Mouse (Mus musculus) heart, embryonic 12.5 days (tissue): ENCODE data around the gene Tenm4. TPM values are rescaled to one million over a fixed set of nuclear protein-coding genes. Genes with fewer than 3 reads are reported as not detected.

Experiments used
- ATAC-seq: fragments of 200-750 bp; cut with Nextera tagmentation; 2 replicates; pipeline ENCODE4 v1.8.0; 2017; ENCODE audit warnings: moderate TSS enrichment, moderate library complexity; ENCODE audit not compliant: insufficient number of reproducible peaks, low FRiP score
- H3K27ac ChIP-seq: fragments of 300-500 bp; sonication (generic); 2 replicates; pipeline ENCODE4 v1.5.1; 2016; ENCODE audit warnings: mild to moderate bottlenecking, moderate library complexity; ENCODE audit not compliant: poor library complexity, severe bottlenecking
- H3K27me3 ChIP-seq: fragments of 300-500 bp; sonication (generic); replicated peaks from 2 replicates; pipeline ENCODE4 v1.6.1; 2016; ENCODE audit warnings: mild to moderate bottlenecking, moderate library complexity
- H3K36me3 ChIP-seq: fragments of 300-500 bp; sonication (generic); 2 replicates; pipeline ENCODE4 v1.6.1; 2016; ENCODE audit warnings: mild to moderate bottlenecking, moderate library complexity
- H3K4me1 ChIP-seq: fragments of 300-500 bp; sonication (generic); replicated peaks from 2 replicates; pipeline ENCODE4 v1.6.1; 2016; ENCODE audit warnings: mild to moderate bottlenecking
- H3K4me2 ChIP-seq: fragments of 300-500 bp; sonication (generic); 2 replicates; pipeline ENCODE4 v1.6.1; 2016; ENCODE audit warnings: mild to moderate bottlenecking, moderate library complexity
- H3K4me3 ChIP-seq: fragments of 300-500 bp; sonication (generic); 2 replicates; pipeline ENCODE4 v1.5.1; 2016; ENCODE audit warnings: mild to moderate bottlenecking
- H3K9ac ChIP-seq: fragments of 300-500 bp; sonication (generic); 2 replicates; pipeline ENCODE4 v1.6.1; 2016; ENCODE audit warnings: mild to moderate bottlenecking, moderate library complexity
- H3K9me3 ChIP-seq: fragments of 300-500 bp; sonication (generic); replicated peaks from 2 replicates; pipeline ENCODE4 v1.6.1; 2016; ENCODE audit warnings: mild to moderate bottlenecking, moderate library complexity
- WGBS: fragments of 180-500 bp; shearing (Covaris S2); methylation state at CpG from one replicate; pipeline ENCODE4 v1.1.7; 2016; 5-methylcytosine and 5-hydroxymethylcytosine counted together
- polyA plus RNA-seq: library from polyadenylated mRNA; unstranded; fragments of >200 nt; fragmentation: Nextera tagmentation; extraction: Ambion mirVana; gene quantifications from 2 replicates; pipeline ENCODE4 v1.2.1, GENCODE M21; 2016

Tenm4 gene
- polyA plus RNA-seq, 1 experiment from 2014 or later: 10.2 TPM

GRCm38 (mm10) chr7:96479139-96479538, 308.1 kb downstream of the Tenm4 start:
- Histone ChIP-seq H3K36me3 (no peaks in the 10 kb centered on the region), H3K9me3 (0 out of 2 replicates have a peak, but pooled peaks cover 5% of the 10 kb centered on the region), H3K4me2 (no peak overlapping the region), H3K4me3 (no peak overlapping the region), H3K27ac (no peak overlapping the region), H3K9ac (no peak overlapping the region), H3K4me1 (no peaks in the 10 kb centered on the region), H3K27me3 (0 out of 2 replicates have a peak, but pooled peaks cover 5% of the 10 kb centered on the region)
- ATAC-seq: no peak
- 71% methylated on average over 6 of the region's 6 CpGs for WGBS

- H3K4me3 ChIP-seq: no peak overlapping the region
- 0 out of 2 replicates have a peak, but pooled peaks cover 5% of the 10 kb centered on the region for H3K9me3 ChIP-seq
- 0 out of 2 replicates have a peak, but pooled peaks cover 7% of the 10 kb centered on the region for H3K27me3 ChIP-seq
- H3K9ac ChIP-seq: no peak overlapping the region
- no peak overlapping the region for H3K4me2 ChIP-seq
- WGBS: 81% methylated on average over 9 of the region's 9 CpGs
- H3K27ac ChIP-seq: no peak overlapping the region
- H3K4me1 ChIP-seq: no peaks in the 10 kb centered on the region
- no peak for ATAC-seq
- no peaks in the 10 kb centered on the region for H3K36me3 ChIP-seq
Observed at GRCm38 (mm10) chr7:96480351-96480983, 309.4 kb downstream of the Tenm4 start.

GRCm38 (mm10) chr7:96482953-96483352, 311.9 kb downstream of the Tenm4 start:
- Histone ChIP-seq H3K4me3 (no peak overlapping the region), H3K36me3 (no peaks in the 10 kb centered on the region), H3K27me3 (0 out of 2 replicates have a peak, but pooled peaks cover 2% of the 10 kb centered on the region), H3K4me2 (no peak overlapping the region), H3K9ac (no peak overlapping the region), H3K27ac (no peak overlapping the region), H3K4me1 (no peaks in the 10 kb centered on the region), H3K9me3 (no peaks in the 10 kb centered on the region)
- no peak for ATAC-seq
- 60% methylated on average over 8 of the region's 8 CpGs for WGBS

GRCm38 (mm10) chr7:96484006-96484581, 313.0 kb downstream of the Tenm4 start:
- Histone ChIP-seq H3K36me3 (no peaks in the 10 kb centered on the region), H3K27me3 (0 out of 2 replicates have a peak, but pooled peaks cover 2% of the 10 kb centered on the region), H3K4me3 (no peak overlapping the region), H3K9ac (no peak overlapping the region), H3K4me2 (no peak overlapping the region), H3K9me3 (no peaks in the 10 kb centered on the region), H3K27ac (no peak overlapping the region), H3K4me1 (no peaks in the 10 kb centered on the region)
- 76% methylated on average over 1 of the region's 1 CpGs for WGBS
- ATAC-seq: no peak

GRCm38 (mm10) chr7:96489348-96490076, 318.5 kb downstream of the Tenm4 start:
- Histone ChIP-seq H3K9ac (no peak overlapping the region), H3K27me3 (0 out of 2 replicates have a peak, but pooled peaks cover 2% of the 10 kb centered on the region), H3K36me3 (no peaks in the 10 kb centered on the region), H3K4me1 (no peaks in the 10 kb centered on the region), H3K4me3 (no peak overlapping the region), H3K9me3 (no peaks in the 10 kb centered on the region), H3K4me2 (no peak overlapping the region), H3K27ac (no peak overlapping the region)
- WGBS: 86% methylated on average over 6 of the region's 6 CpGs
- no peak for ATAC-seq

GRCm38 (mm10) chr7:96491896-96492295, 320.9 kb downstream of the Tenm4 start:
- Histone ChIP-seq H3K27ac (no peak overlapping the region), H3K4me3 (no peak overlapping the region), H3K9ac (no peak overlapping the region), H3K36me3 (no peaks in the 10 kb centered on the region), H3K4me1 (no peaks in the 10 kb centered on the region), H3K27me3 (no peaks in the 10 kb centered on the region), H3K4me2 (no peak overlapping the region), H3K9me3 (no peaks in the 10 kb centered on the region)
- WGBS: 43% methylated on average over 2 of the region's 2 CpGs
- ATAC-seq: no peak

- Histone ChIP-seq H3K4me1 (no peaks in the 10 kb centered on the region), H3K9me3 (no peaks in the 10 kb centered on the region), H3K9ac (no peak overlapping the region), H3K36me3 (no peaks in the 10 kb centered on the region), H3K27me3 (no peaks in the 10 kb centered on the region), H3K4me3 (no peak overlapping the region), H3K27ac (no peak overlapping the region), H3K4me2 (no peak overlapping the region)
- WGBS: 77% methylated on average over 7 of the region's 7 CpGs
- ATAC-seq: no peak
Observed at GRCm38 (mm10) chr7:96492696-96493095, 321.6 kb downstream of the Tenm4 start.

GRCm38 (mm10) chr7:96494057-96494456, 323.0 kb downstream of the Tenm4 start:
- no peaks in the 10 kb centered on the region for H3K9me3 ChIP-seq
- 70% methylated on average over 16 of the region's 16 CpGs for WGBS
- H3K36me3 ChIP-seq: no peaks in the 10 kb centered on the region
- no peak overlapping the region for H3K4me3 ChIP-seq
- no peak for ATAC-seq
- H3K27ac ChIP-seq: no peak overlapping the region
- no peaks in the 10 kb centered on the region for H3K4me1 ChIP-seq
- H3K27me3 ChIP-seq: no peaks in the 10 kb centered on the region
- H3K9ac ChIP-seq: no peak overlapping the region
- H3K4me2 ChIP-seq: no peak overlapping the region

- Histone ChIP-seq H3K4me1 (no peaks in the 10 kb centered on the region; the same call in 1 of the 2 replicates), H3K27me3 (peaks cover 26% of the 10 kb centered on the region), H3K9me3 (no peaks in the 10 kb centered on the region), H3K27ac (no peak overlapping the region), H3K4me3 (no peak overlapping the region), H3K36me3 (no peaks in the 10 kb centered on the region), H3K9ac (no peak overlapping the region), H3K4me2 (no peak overlapping the region)
- no peak for ATAC-seq
- 81% methylated on average over 5 of the region's 5 CpGs for WGBS
Observed at GRCm38 (mm10) chr7:96500108-96500507, 329.1 kb downstream of the Tenm4 start.

GRCm38 (mm10) chr7:96500797-96501196, 329.8 kb downstream of the Tenm4 start:
- H3K36me3 ChIP-seq: no peaks in the 10 kb centered on the region
- no peak for ATAC-seq
- no peaks in the 10 kb centered on the region for H3K9me3 ChIP-seq
- H3K27ac ChIP-seq: no peak overlapping the region
- no peak overlapping the region for H3K9ac ChIP-seq
- no peak overlapping the region for H3K4me3 ChIP-seq
- no peaks in the 10 kb centered on the region; the same call in none of the 2 replicates for H3K4me1 ChIP-seq
- H3K4me2 ChIP-seq: no peak overlapping the region
- H3K27me3 ChIP-seq: peaks cover 26% of the 10 kb centered on the region
- 68% methylated on average over 4 of the region's 4 CpGs for whole genome bisulfite sequencing

GRCm38 (mm10) chr7:96502321-96502973, 331.4 kb downstream of the Tenm4 start:
- Histone ChIP-seq H3K36me3 (no peaks in the 10 kb centered on the region), H3K27ac (no peak overlapping the region), H3K4me3 (no peak overlapping the region), H3K4me2 (no peak overlapping the region), H3K9me3 (no peaks in the 10 kb centered on the region), H3K9ac (no peak overlapping the region), H3K27me3 (peaks cover 26% of the 10 kb centered on the region), H3K4me1 (no peaks in the 10 kb centered on the region; the same call in none of the 2 replicates)
- WGBS: 51% methylated on average over 11 of the region's 11 CpGs
- ATAC-seq: no peak
